Mouse (Mus musculus) neural tube, embryonic 14.5 days (tissue): ENCODE data around the gene Slc16a13. TPM values are rescaled to one million over a fixed set of nuclear protein-coding genes. Genes with fewer than 3 reads are reported as not detected.

ENCODE experiments used
- ATAC-seq: fragments of 200-750 bp; cut with Nextera tagmentation; 2 replicates; pipeline ENCODE4 v1.8.0; 2017; ENCODE audit warnings: low read depth, mild to moderate bottlenecking, moderate TSS enrichment, moderate library complexity
- H3K27ac ChIP-seq: fragments of 300-500 bp; sonication (generic); 2 replicates; pipeline ENCODE4 v1.5.1; 2014; ENCODE audit warnings: low read depth, mild to moderate bottlenecking, control low read depth, low read length, moderate library complexity, mixed read lengths
- H3K27me3 ChIP-seq: fragments of 300-500 bp; sonication (generic); 2 replicates; pipeline ENCODE4 v1.6.1; 2014; ENCODE audit warnings: low read length; ENCODE audit not compliant: control insufficient read depth, insufficient read depth
- H3K36me3 ChIP-seq: fragments of 300-500 bp; sonication (generic); 2 replicates; pipeline ENCODE4 v1.6.1; 2014; ENCODE audit warnings: low read length, mixed read lengths; ENCODE audit not compliant: control insufficient read depth, insufficient read depth
- H3K4me1 ChIP-seq: fragments of 300-500 bp; sonication (generic); 2 replicates; pipeline ENCODE4 v1.6.1; 2014; ENCODE audit warnings: low read length; ENCODE audit not compliant: control insufficient read depth, insufficient read depth
- H3K4me2 ChIP-seq: fragments of 300-500 bp; sonication (generic); 2 replicates; pipeline ENCODE4 v1.6.1; 2014; ENCODE audit warnings: mild to moderate bottlenecking, low read depth, low read length, control low read depth
- H3K4me3 ChIP-seq: fragments of 300-500 bp; sonication (generic); 2 replicates; pipeline ENCODE4 v1.5.1; 2014; ENCODE audit warnings: low read depth, low read length, control low read depth, mixed read lengths
- H3K9ac ChIP-seq: fragments of 300-500 bp; sonication (generic); replicated peaks from 2 replicates; pipeline ENCODE4 v1.6.1; 2014; ENCODE audit warnings: low read depth, mild to moderate bottlenecking, control low read depth, low read length, mixed read lengths
- H3K9me3 ChIP-seq: fragments of 300-500 bp; sonication (generic); 2 replicates; pipeline ENCODE4 v1.6.1; 2016; ENCODE audit warnings: low read length; ENCODE audit not compliant: control insufficient read depth
- WGBS: fragments of 180-500 bp; shearing (Covaris S2); extraction: QIAGEN DNeasy Blood & Tissue Kit; methylation state at CpG from one replicate; pipeline ENCODE4 v1.1.7; 2014; 5-methylcytosine and 5-hydroxymethylcytosine counted together
- polyA plus RNA-seq: library from polyadenylated mRNA; unstranded; fragments of >200 nt; fragmentation: Nextera tagmentation; extraction: Ambion mirVana; gene quantifications from 2 replicates; pipeline ENCODE4 v1.2.1, GENCODE M21; 2014

Gene Slc16a13
- polyA plus RNA-seq: 10.4 and 13.2 TPM in 2 replicates

DNA sequence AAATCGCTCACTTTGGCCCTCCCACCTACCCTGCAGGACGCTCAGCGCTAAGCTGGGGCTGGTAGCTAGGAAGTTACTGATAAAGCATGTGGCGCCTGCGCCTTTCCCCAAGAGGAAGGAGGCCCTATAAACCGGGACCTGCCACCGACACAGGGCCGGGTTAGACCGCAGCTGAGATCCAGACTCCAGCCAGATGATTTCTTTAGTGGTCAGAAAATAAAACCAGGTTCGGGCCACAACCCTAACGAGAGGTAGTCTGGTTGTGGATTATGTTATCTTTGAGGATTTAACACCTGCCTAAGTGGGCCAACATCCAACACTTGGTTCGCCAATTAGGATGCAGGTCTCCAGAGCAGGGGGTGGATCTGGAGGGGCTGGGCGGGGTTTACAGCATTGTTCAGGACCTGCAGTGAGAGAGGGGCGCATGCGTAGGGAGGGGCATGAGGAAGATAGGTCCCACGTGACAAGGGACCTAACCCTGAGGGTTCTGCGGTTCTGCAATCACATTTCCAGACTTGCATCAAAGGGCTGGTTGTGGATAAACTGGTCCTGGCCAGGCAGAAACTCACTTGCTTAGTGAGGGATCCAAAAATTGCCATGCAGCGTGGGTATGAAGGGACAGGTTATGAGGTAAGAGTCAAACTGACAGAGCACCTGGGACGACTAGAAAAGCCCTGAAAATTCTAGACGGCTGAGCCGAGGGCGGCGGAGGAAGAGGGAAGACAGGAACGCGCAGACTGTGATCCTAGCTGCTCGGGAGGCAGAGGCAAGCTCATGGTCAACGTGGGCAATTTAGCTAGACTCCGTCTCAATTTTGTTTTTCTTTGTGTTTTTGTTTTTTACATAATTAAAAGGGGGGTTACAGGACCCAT lies at the start of gene Slc16a13:
Slc16a13 (minus strand) TSS at position 334 of the 872 bp plus-strand sequence.
- Histone ChIP-seq H3K4me2 (peak within 1 kb of the TSS; percentile 91), H3K9me3 (no peaks in the 10 kb centered on the region), H3K4me3 (peak within 1 kb of the TSS; percentile 59), H3K4me1 (peaks cover 23% of the 10 kb centered on the region), H3K27ac (peak within 1 kb of the TSS; percentile 88), H3K36me3 (no peaks in the 10 kb centered on the region), H3K27me3 (peaks cover 12% of the 10 kb centered on the region), H3K9ac (peak within 1 kb of the TSS; percentile 76)
- ATAC-seq: peak; percentile 94
- WGBS: under 1% methylated on average over 28 of the region's 28 CpGs

DNA sequence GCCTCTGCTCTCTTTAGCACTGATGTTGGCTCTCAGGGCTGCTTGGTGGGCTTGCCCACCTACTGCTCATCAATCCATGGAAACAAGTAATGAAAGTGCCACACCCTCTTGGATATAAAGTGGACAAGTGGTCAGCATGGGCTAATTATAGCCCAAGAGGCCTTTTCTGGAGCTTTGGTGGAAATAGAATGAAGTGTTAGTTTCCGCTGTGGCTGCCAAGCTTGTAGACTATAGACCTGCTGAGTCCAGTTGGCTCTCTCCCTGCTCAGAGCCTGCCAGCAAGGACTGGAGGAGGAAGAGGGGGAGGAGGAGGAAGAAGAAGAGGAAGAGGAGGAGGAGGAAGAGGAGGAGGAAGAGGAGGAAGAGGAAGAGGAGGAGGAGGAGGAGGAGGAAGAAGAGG lies 45.5 kb upstream of the Slc16a13 start:
- no peaks in the 10 kb centered on the region for H3K4me1 ChIP-seq
- H3K36me3 ChIP-seq: no peaks in the 10 kb centered on the region
- H3K27me3 ChIP-seq: no peaks in the 10 kb centered on the region
- WGBS: 85% methylated on average over 1 of the region's 1 CpGs
- no peak overlapping the region for H3K4me2 ChIP-seq
- no peak overlapping the region for H3K27ac ChIP-seq
- no peak overlapping the region for H3K4me3 ChIP-seq
- no peak overlapping the region for H3K9ac ChIP-seq
- no peak for ATAC-seq
- H3K9me3 ChIP-seq: no peaks in the 10 kb centered on the region

DNA sequence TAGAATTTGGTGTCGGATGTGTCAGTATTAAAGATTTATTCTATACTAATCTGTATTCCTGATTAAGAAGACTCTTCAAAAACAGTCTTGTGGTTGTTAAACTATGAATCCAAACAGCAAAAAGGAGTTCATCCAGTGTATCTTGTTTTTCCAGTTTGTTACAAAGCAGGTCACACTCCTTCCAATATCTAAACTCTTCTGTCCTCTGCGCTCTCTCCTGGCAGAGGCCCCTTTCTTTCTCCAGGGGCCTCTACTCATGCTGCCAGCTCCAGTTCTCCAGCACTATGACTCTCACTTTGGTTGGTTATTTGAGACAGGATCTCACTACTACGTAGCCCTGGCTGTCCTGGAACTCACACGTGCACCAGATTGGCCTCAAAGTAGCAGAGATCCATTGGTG lies 45.0 kb upstream of the Slc16a13 start:
- H3K4me3 ChIP-seq: no peak overlapping the region
- no peak for ATAC-seq
- no peak overlapping the region for H3K27ac ChIP-seq
- 78% methylated on average over 4 of the region's 4 CpGs for WGBS
- no peak overlapping the region for H3K4me2 ChIP-seq
- no peak overlapping the region for H3K9ac ChIP-seq
- H3K9me3 ChIP-seq: no peaks in the 10 kb centered on the region
- H3K4me1 ChIP-seq: no peaks in the 10 kb centered on the region
- no peaks in the 10 kb centered on the region for H3K27me3 ChIP-seq
- no peaks in the 10 kb centered on the region for H3K36me3 ChIP-seq

GRCm38 (mm10) chr11:70265252-70265651 lies 44.4 kb upstream of the Slc16a13 start:
- Histone ChIP-seq H3K4me3 (no peak overlapping the region), H3K36me3 (no peaks in the 10 kb centered on the region), H3K27me3 (no peaks in the 10 kb centered on the region), H3K9me3 (no peaks in the 10 kb centered on the region), H3K9ac (no peak overlapping the region), H3K27ac (no peak overlapping the region), H3K4me1 (no peaks in the 10 kb centered on the region), H3K4me2 (no peak overlapping the region)
- WGBS: 60% methylated on average over 3 of the region's 3 CpGs
- no peak for ATAC-seq

DNA sequence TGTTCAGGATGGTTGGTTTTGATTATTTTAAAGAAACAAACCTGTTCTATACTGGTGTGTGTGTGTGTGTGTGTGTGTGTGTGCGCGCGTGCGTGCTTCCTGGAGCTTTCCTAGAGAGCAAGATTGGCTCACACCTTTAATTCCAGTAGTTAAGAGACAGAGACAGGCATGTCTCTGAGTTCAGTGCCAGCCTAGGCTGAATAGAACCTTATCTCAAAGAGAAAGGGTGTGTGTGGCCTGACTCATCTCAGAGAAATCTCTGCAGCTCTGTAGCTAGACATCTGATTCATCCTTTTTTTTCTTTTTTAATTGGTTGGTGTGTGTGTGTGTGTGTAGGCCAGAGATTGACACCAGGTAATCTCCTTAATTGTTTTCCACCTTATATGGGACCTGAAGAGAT lies 38.2 kb upstream of the Slc16a13 start:
- 92% methylated on average over 4 of the region's 4 CpGs for WGBS

DNA sequence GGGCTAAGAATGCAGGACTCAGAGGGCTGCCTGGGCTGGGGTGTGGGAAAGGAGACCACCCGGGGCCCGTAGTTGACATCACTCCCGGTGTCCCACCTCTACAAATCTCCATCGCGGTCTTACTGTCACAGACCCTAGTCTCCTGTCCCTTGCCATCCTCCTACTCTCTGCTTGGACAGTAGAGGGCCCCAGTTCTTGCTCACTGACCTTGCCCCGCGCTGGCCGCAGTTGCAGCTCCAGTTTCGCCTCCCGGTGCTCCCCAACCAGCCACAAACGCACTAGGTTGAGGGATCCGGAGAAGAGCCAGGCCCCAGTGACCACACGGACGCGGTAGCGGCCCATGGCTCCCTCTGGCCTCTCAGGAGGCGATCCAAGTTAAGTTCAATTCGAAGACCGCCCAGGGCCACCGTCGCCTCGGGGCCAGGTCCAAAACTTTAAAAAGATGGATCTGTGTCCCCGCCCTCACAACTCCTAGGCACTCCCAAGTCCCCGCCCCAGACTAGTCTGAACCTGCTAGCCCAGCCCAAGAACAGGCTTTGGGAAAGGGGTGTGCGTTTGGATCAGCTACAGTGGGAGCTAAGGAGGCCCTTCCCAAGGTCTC lies 34.2 kb upstream of the Slc16a13 start, which contains the start of gene Alox12:
Alox12 (minus strand) TSS at position 423 of the 601 bp plus-strand sequence.
- Histone ChIP-seq H3K9me3 (no peaks in the 10 kb centered on the region), H3K4me2 (peak within 1 kb of the TSS; percentile 29; the same call in 1 of the 2 replicates), H3K27me3 (peaks cover 28% of the 10 kb centered on the region), H3K27ac (no peak within 1 kb of the TSS), H3K9ac (no peak within 1 kb of the TSS), H3K4me3 (0 out of 2 replicates have a peak within 1 kb of the TSS, but pooled peaks have one; percentile 12), H3K4me1 (no peaks in the 10 kb centered on the region; the same call in 1 of the 2 replicates), H3K36me3 (no peaks in the 10 kb centered on the region)
- 1% methylated on average over 25 of the region's 25 CpGs for WGBS
- no peak for ATAC-seq

More for the DNA sequence above, 38.2 kb upstream of the Slc16a13 start:
- H3K9ac ChIP-seq: no peak overlapping the region
- no peaks in the 10 kb centered on the region; the same call in 1 of the 2 replicates for H3K4me1 ChIP-seq
- no peak overlapping the region for H3K27ac ChIP-seq
- no peaks in the 10 kb centered on the region for H3K9me3 ChIP-seq
- no peak overlapping the region for H3K4me3 ChIP-seq
- ATAC-seq: no peak
- H3K4me2 ChIP-seq: no peak overlapping the region
- no peaks in the 10 kb centered on the region for H3K36me3 ChIP-seq
- peaks cover 14% of the 10 kb centered on the region for H3K27me3 ChIP-seq

DNA sequence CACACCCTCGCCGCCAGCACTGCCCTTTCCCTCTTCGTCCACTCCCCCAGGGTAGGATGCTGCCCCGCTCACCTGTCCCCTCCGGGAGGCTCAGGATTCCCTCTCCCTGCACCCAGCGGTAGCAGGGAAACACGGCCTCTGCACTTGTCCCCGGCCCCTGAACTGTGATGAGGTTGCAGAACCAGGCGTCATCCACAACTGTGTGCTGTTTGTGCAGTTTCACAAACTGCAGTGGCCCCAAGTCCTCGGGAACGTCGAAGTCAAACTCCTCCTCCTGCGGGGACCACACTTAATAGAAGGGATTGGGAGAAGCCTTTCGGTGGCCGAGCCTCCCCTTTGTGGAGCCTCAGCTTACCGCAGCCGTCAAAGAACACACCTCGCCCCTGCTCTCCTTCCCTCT lies 33.5 kb upstream of the Slc16a13 start:
- no peak for ATAC-seq
- no peak overlapping the region for H3K4me3 ChIP-seq
- no peaks in the 10 kb centered on the region for H3K36me3 ChIP-seq
- WGBS: 4% methylated on average over 18 of the region's 18 CpGs
- no peak overlapping the region for H3K27ac ChIP-seq
- H3K9me3 ChIP-seq: no peaks in the 10 kb centered on the region
- no peak overlapping the region for H3K9ac ChIP-seq
- no peaks in the 10 kb centered on the region; the same call in 1 of the 2 replicates for H3K4me1 ChIP-seq
- H3K4me2 ChIP-seq: 0 out of 2 replicates have a peak overlapping the region, but pooled peaks have one; percentile 29
- peaks cover 28% of the 10 kb centered on the region for H3K27me3 ChIP-seq

- Histone ChIP-seq H3K4me2 (no peak overlapping the region), H3K9ac (no peak overlapping the region), H3K27ac (no peak overlapping the region), H3K36me3 (no peaks in the 10 kb centered on the region), H3K4me3 (no peak overlapping the region), H3K9me3 (no peaks in the 10 kb centered on the region), H3K4me1 (no peaks in the 10 kb centered on the region; the same call in 1 of the 2 replicates), H3K27me3 (peaks cover 28% of the 10 kb centered on the region)
- WGBS: 80% methylated on average over 8 of the region's 8 CpGs
- ATAC-seq: no peak
These were observed 31.0 kb upstream of the Slc16a13 start for GRCm38 (mm10) chr11:70251853-70252252.

DNA sequence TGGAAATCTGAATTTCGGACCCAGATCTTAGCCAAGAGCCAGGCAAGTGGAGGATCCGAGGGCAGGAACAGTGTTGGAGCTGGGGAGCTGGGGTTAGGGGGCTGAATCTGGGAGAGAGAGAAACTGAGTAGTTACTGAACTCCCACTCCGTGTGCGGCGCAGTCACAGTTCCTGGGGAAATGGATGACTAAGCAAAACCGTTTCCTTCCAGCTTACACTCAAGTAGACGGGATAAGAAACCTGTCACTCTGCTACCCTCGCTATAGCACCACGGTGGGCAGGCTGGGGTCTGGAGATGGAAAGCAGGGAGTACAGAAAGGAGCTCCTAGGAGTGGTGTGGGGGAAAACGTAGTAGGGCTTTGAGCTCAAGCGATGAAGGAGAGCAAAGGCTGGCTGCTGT lies 29.3 kb upstream of the Slc16a13 start:
- H3K4me1 ChIP-seq: no peaks in the 10 kb centered on the region; the same call in 1 of the 2 replicates
- no peak for ATAC-seq
- H3K27ac ChIP-seq: no peak overlapping the region
- H3K36me3 ChIP-seq: no peaks in the 10 kb centered on the region
- H3K4me2 ChIP-seq: no peak overlapping the region
- no peak overlapping the region for H3K9ac ChIP-seq
- no peak overlapping the region for H3K4me3 ChIP-seq
- WGBS: 77% methylated on average over 11 of the region's 11 CpGs
- peaks cover 25% of the 10 kb centered on the region for H3K27me3 ChIP-seq
- H3K9me3 ChIP-seq: no peaks in the 10 kb centered on the region
